Mouse (Mus musculus) 3T3-L1 (cell line): ENCODE measurements around the gene Kalrn.

Experiments
- DNase-seq: peaks from one replicate; pipeline ENCODE4 v3.0.0-alpha.2; 2015; ENCODE audit warnings: low read depth, low spot score

The Kalrn gene

DNA sequence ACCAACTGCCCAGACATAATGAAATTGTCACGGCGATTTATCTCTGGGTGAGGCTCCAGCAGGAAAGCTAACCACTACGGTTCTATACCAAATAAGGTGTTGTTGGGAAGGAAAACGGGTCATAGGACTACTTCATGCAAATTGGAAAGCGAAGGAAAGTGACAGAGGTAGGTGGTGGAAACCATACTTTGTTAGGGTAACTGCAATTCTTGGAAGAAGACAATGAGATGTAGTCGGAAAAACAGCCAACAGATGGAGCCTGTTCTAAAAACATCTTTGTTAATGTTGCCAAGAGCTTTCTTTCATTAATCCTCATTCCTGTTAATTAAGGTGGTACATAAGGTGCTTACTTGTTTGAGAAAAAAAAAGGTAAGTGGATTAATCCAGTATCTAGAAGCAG is 533.1 kb downstream of the Kalrn start:
- no peak for DNase-seq

DNA sequence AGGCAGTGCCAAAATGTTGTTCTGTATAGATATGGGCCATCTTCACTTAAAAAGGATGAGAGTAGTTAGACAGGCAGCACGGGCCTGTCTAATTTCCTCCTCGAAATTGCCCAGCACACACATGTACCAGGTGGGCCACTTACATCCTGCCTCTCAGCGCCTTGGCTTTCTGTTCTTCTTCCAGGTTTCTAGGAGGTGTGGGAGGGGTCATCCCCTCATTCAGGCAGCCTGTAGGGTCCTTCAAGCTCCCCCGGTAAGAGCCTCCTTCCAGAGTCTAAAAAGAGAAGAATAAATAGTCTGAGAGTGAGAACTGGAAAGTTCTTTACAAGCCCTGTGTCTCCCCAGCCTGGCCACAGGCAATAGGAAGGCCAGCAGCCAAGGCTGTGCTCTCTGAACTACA is 533.6 kb downstream of the Kalrn start:
- no peak for DNase-seq

DNA sequence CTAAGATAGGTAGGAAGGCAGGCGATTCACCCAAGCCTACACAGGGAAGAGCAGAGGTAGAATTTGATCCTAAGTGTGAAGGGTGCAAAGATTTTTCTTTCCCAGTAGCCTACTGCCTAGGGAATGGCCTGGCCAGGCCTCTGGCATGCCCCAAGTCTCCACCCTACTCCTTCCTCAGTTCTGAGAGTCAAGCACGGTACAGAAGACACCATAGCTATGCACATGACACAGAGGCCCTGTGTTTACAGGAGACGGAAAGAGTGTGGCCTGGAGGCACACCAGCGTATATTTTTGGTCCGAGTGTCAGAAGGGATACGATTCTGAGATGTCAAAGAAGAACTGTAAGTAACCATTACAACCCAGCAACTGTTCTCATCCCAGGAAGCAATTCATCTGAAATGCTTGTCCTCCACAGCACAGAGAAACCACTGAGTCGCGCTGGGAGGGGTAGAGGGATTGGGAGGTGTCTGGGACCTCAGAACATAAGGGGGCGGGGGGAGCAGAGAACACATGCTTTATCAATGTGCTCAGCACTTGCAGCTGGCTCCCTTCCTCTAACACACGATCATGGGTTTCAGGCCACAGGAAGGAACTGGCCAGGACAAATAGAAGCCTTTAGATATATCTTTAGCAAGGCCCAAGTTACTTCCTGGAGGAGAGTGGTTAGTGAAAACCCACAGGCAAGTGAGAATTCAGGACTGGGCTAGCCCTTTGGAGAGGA is 536.8 kb downstream of the Kalrn start:
- no peak for DNase-seq

DNA sequence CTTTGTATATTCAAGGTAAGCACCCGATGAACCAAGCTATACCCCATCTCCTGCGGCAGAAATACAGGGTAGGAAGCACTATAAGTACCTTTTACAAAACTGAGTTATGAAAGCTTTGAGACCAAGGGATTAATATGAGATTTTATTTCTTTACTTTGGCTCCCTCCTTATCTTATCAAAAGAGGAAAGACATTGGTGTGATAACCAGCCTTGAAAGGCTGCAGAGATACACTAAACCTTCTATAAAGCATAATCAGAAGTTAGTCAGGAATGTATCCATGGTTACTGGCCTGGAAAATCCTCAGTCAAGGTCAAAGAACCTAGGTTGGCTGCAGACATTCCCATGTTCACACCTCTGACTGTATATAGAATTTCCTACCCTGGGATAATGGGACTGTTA is 537.6 kb downstream of the Kalrn start:
- no peak for DNase-seq

DNA sequence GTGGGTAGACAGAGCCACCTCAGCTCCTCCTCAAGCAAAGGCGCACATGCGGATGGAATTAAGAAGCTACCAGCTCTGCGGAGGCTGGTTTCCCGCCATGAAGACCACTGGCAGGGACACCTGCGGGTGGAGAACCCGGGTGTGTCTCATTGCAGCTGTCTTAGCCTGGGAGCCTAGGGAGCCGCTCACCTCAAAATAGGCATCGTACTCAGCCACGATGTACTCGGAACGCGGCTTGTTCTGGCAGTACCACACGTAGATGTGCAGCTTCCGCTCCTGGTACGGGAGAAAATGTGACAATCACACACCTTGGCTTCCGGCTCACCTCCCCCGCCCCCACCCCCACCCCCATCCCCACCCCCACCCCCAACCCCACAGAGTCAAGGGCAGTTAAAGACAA is 539.1 kb downstream of the Kalrn start:
- no peak for DNase-seq

DNA sequence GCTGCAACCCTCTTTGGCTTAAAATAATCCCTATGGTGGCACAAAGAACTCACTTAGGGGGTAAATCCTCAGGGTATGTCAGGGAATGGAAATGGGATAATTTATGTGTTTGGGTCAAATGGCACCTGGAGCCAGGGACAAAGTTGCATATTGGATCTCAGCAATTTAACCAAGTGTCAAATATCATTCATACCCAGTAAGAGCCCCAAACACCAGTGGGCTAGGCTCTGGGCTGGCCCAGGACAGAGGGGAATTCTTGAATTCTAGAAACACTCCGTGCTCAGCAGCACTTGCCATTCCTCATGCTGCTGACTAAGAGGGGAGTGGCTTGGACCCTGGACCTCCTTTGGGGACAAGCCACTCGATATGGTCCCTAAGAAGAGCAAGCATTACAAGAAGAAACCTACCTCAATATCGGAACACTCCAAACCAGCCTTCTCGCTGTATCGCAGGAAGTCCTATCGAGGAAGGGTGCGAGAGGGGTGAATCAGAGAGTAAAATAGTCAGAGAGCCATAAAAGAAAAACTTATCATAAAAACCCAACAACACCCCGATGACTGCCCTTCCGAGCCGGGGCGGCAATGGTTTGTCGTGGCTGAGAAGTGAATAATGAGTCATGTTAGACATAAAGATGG is 541.2 kb downstream of the Kalrn start:
- no peak for DNase-seq

DNA sequence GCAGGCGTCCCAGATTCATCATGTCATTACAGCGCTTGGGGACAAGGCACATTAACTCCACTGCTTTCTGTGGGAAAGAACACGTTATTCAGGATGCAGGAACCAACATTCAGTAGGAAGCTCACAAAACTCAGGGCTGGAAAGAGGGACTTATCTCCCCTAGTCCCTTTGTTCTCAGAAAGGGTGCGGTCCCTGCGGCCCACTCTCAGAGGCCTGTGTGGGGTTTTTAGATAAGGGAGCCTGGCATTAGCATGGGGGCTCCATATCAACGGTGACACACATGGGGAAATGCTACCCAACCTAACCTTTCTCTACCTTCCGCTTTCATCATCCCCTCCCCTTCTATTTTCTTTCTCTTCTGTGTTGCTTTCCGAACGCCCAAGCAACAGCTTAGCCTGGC is 541.8 kb downstream of the Kalrn start:
- no peak for DNase-seq

DNA sequence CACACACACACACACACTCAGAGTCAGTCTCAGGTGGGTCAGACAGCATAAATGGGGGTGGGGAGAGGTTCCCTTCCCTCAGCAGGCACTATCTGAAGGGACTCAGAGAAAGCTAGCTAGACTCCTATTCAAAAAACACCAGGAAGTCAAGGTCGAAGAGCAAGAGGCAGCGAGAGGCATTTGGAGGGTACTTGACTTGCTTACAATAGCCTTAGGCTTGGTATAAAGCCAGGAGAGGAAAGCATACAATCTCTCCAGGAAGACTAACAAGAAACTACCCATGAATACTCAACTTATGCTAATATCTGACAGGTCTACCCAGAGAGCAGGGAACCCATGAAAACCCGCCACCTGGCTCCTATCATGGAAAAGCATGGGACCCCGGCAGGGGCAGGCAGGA is 543.0 kb downstream of the Kalrn start:
- no peak for DNase-seq

DNA sequence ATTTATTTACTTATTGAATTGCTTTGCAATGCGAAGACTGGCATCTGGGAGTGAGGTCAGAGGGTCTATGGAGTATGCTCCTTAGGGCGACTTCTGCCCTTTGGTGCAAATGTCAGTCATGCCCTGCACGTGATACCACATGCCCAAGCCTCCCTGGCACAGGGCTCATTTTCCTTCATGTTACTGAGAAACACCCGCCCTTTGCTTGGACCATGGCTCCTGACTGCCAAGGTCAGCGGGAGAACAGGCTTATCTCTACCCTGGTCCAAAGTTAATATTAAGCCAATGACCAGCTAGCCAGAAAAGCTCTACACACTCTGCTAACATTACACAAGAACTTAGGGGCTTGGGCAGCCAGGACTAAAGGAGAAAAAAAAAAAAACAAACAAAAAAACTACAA is 543.5 kb downstream of the Kalrn start:
- no peak for DNase-seq

DNA sequence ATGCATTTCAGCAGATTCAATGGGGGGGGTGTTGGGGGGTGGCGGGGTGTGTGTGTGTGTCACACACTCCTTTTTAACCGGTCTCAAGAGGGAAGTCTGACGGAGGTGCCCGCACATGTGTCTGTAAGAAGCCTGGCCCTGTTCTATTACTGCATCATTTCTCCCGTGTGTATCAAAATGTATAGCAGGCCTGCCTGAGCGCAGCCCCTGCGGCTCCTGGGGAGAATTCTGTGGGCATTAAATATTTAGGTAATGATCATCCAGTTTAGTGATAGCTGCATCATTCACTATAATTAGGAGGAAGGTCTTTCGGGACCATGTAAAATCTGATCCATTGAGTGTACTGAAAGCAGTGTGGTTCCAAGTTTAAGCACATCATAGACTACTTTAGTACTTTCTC is 556.1 kb downstream of the Kalrn start:
- no peak for DNase-seq

DNA sequence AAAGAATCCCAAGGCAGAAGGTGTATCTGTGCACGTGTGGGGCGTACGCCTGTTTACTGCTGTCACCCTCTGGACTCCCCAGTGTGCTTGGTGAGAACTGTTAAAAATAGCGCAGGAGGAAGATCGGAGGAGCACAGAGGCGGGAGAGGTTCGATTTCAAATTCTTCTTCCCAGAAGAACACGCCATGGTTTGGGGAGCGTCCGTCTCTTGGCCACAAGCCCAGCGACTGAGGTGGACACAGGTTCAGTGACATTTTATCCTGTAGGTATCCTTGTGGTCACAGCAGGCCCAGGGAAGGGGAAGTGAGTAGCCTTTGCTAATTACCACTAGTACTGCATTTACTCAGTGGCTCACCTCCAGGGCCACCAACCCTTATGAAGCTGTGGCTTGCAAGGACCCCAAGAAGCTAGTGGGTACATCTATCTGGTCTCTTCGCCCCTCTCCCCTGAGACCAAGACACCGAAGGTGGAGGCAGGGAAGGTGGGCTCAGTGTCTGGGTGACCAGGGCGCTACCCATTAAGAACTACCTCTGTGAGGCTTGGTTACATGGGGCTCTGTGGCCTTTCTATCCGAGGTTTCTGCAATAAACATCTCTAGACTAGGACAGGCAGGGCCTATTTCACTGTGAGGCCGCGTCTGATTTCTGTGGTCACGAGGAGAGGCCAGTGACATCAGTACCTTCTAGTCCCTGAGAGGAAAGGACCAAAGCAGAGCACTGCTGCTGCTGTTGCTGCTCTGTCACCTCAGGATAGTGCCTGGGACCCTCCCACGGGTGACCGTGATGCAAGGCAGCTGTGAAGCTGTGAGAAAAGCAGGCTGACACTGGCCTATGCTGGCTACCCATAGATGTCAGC is 561.1 kb downstream of the Kalrn start:
- DNase-seq, result no peak

DNA sequence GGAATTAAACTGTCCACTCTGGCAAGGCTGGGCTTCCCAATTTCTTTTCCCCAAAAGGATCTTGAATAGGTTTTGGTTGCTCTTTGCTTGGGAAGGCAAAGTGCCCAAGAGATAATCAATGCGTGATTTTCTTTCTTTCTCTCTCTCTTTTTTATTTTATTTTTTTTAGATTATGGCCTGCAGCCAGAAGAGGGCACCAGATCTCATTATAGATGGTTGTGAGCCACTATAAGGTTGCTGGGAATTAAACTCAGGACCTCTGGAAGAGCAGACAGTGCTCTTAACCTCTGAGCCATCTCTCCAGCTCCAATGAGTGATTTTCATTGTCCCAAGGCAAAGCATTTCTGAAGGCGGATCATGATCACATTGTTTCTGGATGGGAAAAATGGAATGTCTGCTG is 563.8 kb downstream of the Kalrn start:
- DNase-seq, result no peak

DNA sequence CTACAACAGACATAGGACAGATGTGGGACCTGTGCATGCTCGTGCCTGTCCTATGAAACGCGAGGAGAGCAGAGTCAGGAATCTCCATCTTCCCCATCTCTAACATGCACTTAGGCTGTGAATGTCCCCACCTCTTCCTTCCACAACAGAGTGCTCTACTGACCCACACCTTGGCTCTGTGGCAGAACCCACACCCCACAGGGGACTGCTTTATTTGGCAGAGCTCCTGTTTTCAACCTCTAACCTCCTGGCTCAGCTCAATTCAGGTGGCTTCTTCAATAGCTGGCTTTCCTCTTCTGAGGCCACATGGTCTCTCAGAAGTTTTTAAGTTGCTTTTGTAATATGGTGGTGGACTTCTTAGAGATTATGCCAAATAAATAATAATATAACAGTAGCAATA is 567.3 kb downstream of the Kalrn start:
- no peak for DNase-seq

DNA sequence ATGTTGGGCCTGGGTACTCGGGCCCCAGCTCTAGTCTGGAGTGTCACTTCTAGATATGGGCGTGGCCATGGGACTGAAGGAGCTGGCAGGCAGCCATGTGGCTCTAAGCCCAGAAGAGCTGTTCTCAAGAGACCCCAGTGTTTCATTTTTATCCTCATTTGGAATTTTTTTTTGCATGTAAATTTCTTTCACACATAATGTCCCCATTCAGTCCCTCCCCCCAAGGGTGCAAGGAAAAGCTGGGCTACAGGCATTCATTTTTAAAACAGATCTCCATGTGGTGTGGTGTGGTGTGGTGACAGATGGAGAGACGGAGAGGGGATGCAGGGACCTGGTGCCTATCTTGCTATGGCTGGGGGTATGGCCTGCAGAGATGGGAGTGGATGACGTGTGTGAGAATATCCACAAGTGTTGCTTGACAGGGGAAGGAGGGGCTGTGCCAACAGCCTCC is 569.2 kb downstream of the Kalrn start:
- DNase-seq, result no peak

DNA sequence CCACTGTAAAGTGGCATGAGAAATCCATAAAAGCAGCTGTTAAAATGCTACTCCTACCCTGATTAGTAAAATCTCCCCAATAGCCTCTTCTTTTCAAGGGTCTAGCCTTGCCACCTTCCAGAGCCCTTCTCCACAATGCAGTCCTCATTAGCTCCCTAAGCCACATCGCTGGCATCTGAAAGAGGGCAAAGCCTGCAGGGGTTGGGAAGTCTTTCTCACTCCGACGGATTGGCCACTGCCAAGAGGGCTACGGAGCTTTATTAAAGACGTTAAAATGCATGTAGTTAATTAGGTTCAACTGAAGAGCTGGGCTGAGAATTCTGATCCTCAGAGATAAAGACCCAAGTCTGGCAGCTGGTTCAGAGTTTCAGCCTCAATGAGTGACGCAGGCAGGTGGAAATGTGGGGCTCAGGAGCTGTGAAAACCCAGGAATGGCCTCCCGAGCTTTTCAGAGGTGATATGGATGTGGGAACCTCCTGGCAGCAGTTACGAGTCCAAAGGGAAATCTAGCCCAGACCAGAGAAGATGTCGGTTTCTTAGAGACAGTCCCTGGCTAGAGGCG is 569.7 kb downstream of the Kalrn start:
- no peak for DNase-seq

DNA sequence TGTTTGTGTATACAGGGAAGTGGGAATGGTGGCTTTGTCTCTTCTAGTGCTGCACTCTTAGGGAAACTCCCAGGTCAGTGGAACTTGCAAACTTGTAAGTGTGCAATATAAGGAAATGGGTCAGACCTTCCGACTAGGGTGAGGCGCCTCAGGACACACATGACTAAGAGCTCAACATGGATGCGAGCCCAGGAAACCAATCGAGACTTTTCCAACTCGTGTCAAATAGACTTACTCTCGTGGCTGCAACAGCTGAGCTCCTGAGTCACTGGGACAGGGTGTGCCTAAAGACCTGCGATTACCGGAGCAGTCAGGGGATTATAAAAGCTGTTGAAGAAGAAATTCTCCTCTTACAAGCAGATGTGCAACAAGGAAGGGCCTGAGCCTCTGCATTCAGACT is 572.6 kb downstream of the Kalrn start:
- DNase-seq, result peak; percentile 96

DNA sequence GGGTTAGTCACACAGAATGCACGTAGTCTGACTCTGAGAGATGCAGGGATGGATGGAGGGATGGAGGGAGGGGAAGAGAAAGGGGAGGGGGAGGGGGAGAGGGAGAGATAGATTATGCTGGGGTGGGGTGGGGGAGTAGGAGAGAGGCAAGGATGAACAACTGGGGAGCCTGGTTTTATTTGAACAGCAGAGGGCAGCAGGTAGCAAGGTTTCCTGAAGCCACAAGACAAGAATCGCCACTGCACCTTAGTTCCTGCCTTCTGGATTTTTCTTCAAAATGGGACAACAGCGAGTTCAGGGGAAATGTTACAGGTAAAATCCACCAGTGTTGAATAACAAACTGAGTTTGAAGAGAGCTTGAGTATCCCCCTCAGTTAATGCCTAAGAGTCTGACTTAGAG is 573.9 kb downstream of the Kalrn start:
- peak; percentile 84 for DNase-seq

DNA sequence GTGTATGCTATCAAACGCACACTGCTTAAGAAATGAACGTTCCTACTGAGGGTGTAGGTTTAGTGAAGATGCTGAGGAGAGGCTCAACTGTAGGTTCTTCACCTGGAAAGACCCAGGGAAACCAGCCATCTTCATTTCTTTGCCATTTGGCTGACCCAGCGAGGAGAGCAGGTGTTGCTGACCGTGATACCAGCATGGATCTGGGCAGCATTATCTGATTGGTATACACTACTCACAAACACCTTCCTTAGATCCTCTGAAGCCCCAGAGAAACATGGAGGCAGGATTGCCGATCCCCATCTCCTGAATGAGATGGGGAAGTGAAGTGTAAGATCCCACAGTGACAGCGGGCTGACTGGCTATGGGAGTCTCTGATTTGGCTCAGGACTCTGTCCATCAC is 575.3 kb downstream of the Kalrn start:
- no peak for DNase-seq

DNA sequence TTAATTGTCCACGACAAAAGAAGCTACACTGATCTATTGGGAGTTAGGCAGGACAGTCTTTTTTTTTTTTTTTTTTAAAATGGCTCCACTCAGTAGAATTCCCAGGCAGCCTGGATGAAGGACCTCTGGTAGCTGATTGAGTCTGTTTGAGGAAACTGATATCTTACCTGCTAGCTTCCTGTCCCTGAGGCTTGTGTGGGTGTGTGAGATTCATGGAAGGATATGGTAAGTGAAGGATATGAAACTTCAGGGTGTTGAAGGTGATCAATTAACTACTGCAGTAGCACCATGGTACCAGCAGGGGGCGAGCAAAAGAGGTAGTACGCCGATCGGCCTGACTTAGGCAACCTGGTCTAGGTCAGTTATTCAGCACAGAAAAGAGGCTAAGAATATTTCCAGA is 577.3 kb downstream of the Kalrn start:
- DNase-seq, result peak; percentile 87

DNA sequence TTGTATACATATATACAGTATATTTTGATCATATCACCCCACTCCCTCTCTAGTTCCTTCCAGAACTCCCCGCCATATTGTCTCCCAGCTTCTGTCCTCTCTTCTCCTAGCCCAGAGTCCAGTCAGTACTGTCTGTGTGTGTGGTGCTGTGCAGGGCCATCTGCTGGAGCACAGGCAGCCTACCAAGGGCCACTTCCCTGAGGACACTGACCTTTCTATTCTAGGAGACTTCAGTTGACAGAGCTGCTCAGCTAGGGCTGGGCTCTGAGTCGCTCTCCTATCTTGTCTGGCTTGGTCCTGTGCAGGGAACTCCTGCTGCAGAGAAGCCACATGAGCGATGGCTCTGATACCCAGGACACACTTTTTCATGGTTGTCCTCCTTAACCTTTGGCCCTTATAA is 577.8 kb downstream of the Kalrn start:
- no peak for DNase-seq

DNA sequence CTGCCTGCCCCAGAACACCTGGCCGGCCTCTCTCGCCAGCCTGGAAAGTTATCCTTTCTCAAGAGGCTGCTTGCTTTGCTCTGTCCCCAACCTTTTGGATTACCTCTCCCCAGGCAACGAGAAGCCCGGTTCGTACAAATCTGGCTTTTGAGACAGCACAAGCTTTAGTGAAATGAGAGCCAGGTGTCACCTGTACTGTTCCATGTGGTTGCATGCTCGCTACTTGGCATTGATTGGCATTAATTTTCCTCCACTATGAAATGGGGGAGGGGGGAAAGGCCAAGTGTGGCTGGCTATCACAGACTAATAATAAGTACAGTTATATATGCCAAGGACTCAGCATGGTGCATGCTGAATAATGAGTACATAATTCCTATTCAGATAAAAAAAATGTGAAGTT is 579.0 kb downstream of the Kalrn start:
- no peak for DNase-seq

DNA sequence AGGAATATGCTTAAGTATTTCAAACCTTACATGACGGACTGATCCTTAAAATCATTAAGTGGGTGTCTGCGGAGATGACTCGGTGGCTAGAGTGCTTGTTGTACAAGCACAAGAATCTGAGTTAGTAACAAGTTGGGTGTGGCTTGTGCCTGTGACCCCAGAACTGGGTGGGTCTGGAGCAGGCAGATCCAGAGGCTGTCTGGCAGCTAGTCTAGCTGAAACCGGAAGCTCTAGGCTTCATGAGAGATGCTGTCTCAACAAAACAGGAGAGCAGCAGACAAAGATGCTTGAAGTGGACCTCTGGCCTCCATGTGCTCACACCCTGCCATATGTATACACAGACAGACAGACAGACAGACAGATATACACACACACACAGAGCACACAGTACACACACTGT is 582.6 kb downstream of the Kalrn start:
- peak; percentile 34 for DNase-seq
